Mouse (Mus musculus): ENCODE measurements around the gene Clic6. TPM values are rescaled to one million over a fixed set of nuclear protein-coding genes. Genes with fewer than 3 reads are reported as not detected.

The Clic6 gene
- polyA plus RNA-seq, 1 experiment from 2014 or later: 9.0 TPM

- H3K9me3 ChIP-seq: no peaks in the 10 kb centered on the region
- H3K4me3 ChIP-seq: no peak overlapping the region
- no peak overlapping the region for H3K9ac ChIP-seq (replicated peaks)
- H3K4me1 ChIP-seq: peaks cover 5% of the 10 kb centered on the region
- no peaks in the 10 kb centered on the region for H3K36me3 ChIP-seq
- H3K4me2 ChIP-seq (replicated peaks): no peak overlapping the region
- H3K27me3 ChIP-seq: peaks cover 8% of the 10 kb centered on the region; the same call in 1 of the 2 replicates
- no peak for ATAC-seq (replicated peaks)
- 62% methylated on average over 25 of the region's 25 CpGs for WGBS
- no peak overlapping the region for H3K27ac ChIP-seq (replicated peaks)
Measured at GRCm38 (mm10) chr16:92475093-92475860, 10.3 kb upstream of the Clic6 start.

- Histone ChIP-seq H3K9ac (replicated peaks) (no peak overlapping the region; the same call in 1 of the 2 replicates), H3K27ac (replicated peaks) (no peak overlapping the region), H3K4me2 (replicated peaks) (peak overlapping the region; percentile 39), H3K4me3 (peak overlapping the region; percentile 20), H3K9me3 (no peaks in the 10 kb centered on the region), H3K27me3 (peaks cover 8% of the 10 kb centered on the region; the same call in 1 of the 2 replicates), H3K36me3 (no peaks in the 10 kb centered on the region), H3K4me1 (peaks cover 5% of the 10 kb centered on the region)
- 10% methylated on average over 23 of the region's 23 CpGs for WGBS
- no peak for ATAC-seq (replicated peaks)
Measured at GRCm38 (mm10) chr16:92478561-92479150, 6.9 kb upstream of the Clic6 start.

GRCm38 (mm10) chr16:92487086-92487485 lies 1.6 kb downstream of the Clic6 start:
- ATAC-seq (replicated peaks): no peak
- Histone ChIP-seq H3K4me2 (replicated peaks) (no peak overlapping the region), H3K36me3 (no peaks in the 10 kb centered on the region), H3K4me3 (no peak overlapping the region), H3K27ac (replicated peaks) (no peak overlapping the region), H3K27me3 (no peaks in the 10 kb centered on the region), H3K4me1 (no peaks in the 10 kb centered on the region), H3K9ac (replicated peaks) (no peak overlapping the region), H3K9me3 (no peaks in the 10 kb centered on the region)
- 84% methylated on average over 6 of the region's 6 CpGs for WGBS

GRCm38 (mm10) chr16:92487489-92487888 lies 2.0 kb downstream of the Clic6 start:
- H3K9ac ChIP-seq (replicated peaks): no peak overlapping the region
- ATAC-seq (replicated peaks): no peak
- 65% methylated on average over 4 of the region's 4 CpGs for WGBS

GRCm38 (mm10) chr16:92488456-92488855 lies 2.9 kb downstream of the Clic6 start:
- H3K36me3 ChIP-seq: no peaks in the 10 kb centered on the region
- no peaks in the 10 kb centered on the region for H3K9me3 ChIP-seq
- H3K9ac ChIP-seq (replicated peaks): no peak overlapping the region
- no peaks in the 10 kb centered on the region for H3K4me1 ChIP-seq
- no peak overlapping the region for H3K4me3 ChIP-seq
- no peaks in the 10 kb centered on the region for H3K27me3 ChIP-seq
- 91% methylated on average over 5 of the region's 5 CpGs for WGBS
- no peak overlapping the region for H3K27ac ChIP-seq (replicated peaks)
- no peak overlapping the region for H3K4me2 ChIP-seq (replicated peaks)
- no peak for ATAC-seq (replicated peaks)

More at GRCm38 (mm10) chr16:92487489-92487888, 2.0 kb downstream of the Clic6 start:
- Histone ChIP-seq H3K4me3 (no peak overlapping the region), H3K9me3 (no peaks in the 10 kb centered on the region), H3K27me3 (no peaks in the 10 kb centered on the region), H3K36me3 (no peaks in the 10 kb centered on the region), H3K27ac (replicated peaks) (no peak overlapping the region), H3K4me1 (no peaks in the 10 kb centered on the region), H3K4me2 (replicated peaks) (no peak overlapping the region)

GRCm38 (mm10) chr16:92489356-92489755 lies 3.8 kb downstream of the Clic6 start:
- no peak overlapping the region for H3K4me3 ChIP-seq
- no peaks in the 10 kb centered on the region for H3K9me3 ChIP-seq
- H3K36me3 ChIP-seq: no peaks in the 10 kb centered on the region
- H3K4me1 ChIP-seq: no peaks in the 10 kb centered on the region
- ATAC-seq (replicated peaks): no peak
- H3K27me3 ChIP-seq: no peaks in the 10 kb centered on the region
- no peak overlapping the region for H3K9ac ChIP-seq (replicated peaks)
- 80% methylated on average over 9 of the region's 9 CpGs for WGBS
- H3K27ac ChIP-seq (replicated peaks): no peak overlapping the region
- H3K4me2 ChIP-seq (replicated peaks): no peak overlapping the region

- peak overlapping the region; percentile 80 for H3K4me2 ChIP-seq (replicated peaks)
- ATAC-seq (replicated peaks): no peak
- no peaks in the 10 kb centered on the region for H3K9me3 ChIP-seq
- H3K4me1 ChIP-seq: peaks cover 14% of the 10 kb centered on the region
- H3K4me3 ChIP-seq: peak overlapping the region; percentile 46
- peaks cover 41% of the 10 kb centered on the region for H3K27me3 ChIP-seq
- H3K27ac ChIP-seq (replicated peaks): no peak overlapping the region
- 6% methylated on average over 26 of the region's 26 CpGs for WGBS
- no peaks in the 10 kb centered on the region for H3K36me3 ChIP-seq
- peak overlapping the region; percentile 41; the same call in 1 of the 2 replicates for H3K9ac ChIP-seq (replicated peaks)
Measured at GRCm38 (mm10) chr16:92497851-92498588, 12.5 kb downstream of the Clic6 start.

- Histone ChIP-seq H3K4me3 (peak overlapping the region; percentile 46), H3K27me3 (peaks cover 41% of the 10 kb centered on the region), H3K4me1 (peaks cover 14% of the 10 kb centered on the region), H3K9me3 (no peaks in the 10 kb centered on the region), H3K36me3 (no peaks in the 10 kb centered on the region), H3K4me2 (replicated peaks) (peak overlapping the region; percentile 80), H3K27ac (replicated peaks) (no peak overlapping the region), H3K9ac (replicated peaks) (peak overlapping the region; percentile 41)
- ATAC-seq (replicated peaks): no peak
- under 1% methylated on average over 34 of the region's 34 CpGs for WGBS
Measured at GRCm38 (mm10) chr16:92498589-92498981, 13.0 kb downstream of the Clic6 start.

GRCm38 (mm10) chr16:92499324-92499723 lies 13.8 kb downstream of the Clic6 start:
- Histone ChIP-seq H3K9ac (replicated peaks) (no peak overlapping the region), H3K27me3 (peaks cover 41% of the 10 kb centered on the region), H3K4me1 (peaks cover 14% of the 10 kb centered on the region), H3K4me2 (replicated peaks) (peak overlapping the region; percentile 80), H3K9me3 (no peaks in the 10 kb centered on the region), H3K4me3 (peak overlapping the region; percentile 46), H3K27ac (replicated peaks) (no peak overlapping the region), H3K36me3 (no peaks in the 10 kb centered on the region)
- 20% methylated on average over 15 of the region's 15 CpGs for WGBS
- no peak for ATAC-seq (replicated peaks)

GRCm38 (mm10) chr16:92500534-92500933 lies 15.0 kb downstream of the Clic6 start:
- Histone ChIP-seq H3K9me3 (no peaks in the 10 kb centered on the region), H3K9ac (replicated peaks) (no peak overlapping the region), H3K4me3 (no peak overlapping the region), H3K27ac (replicated peaks) (no peak overlapping the region), H3K4me1 (peaks cover 14% of the 10 kb centered on the region), H3K4me2 (replicated peaks) (no peak overlapping the region), H3K36me3 (no peaks in the 10 kb centered on the region), H3K27me3 (peaks cover 41% of the 10 kb centered on the region)
- WGBS: 63% methylated on average over 8 of the region's 8 CpGs
- no peak for ATAC-seq (replicated peaks)

GRCm38 (mm10) chr16:92503105-92503504 lies 17.6 kb downstream of the Clic6 start:
- peaks cover 31% of the 10 kb centered on the region for H3K27me3 ChIP-seq
- H3K27ac ChIP-seq (replicated peaks): no peak overlapping the region
- H3K4me3 ChIP-seq: no peak overlapping the region
- no peaks in the 10 kb centered on the region for H3K9me3 ChIP-seq
- H3K36me3 ChIP-seq: no peaks in the 10 kb centered on the region
- no peak overlapping the region for H3K4me2 ChIP-seq (replicated peaks)
- peaks cover 11% of the 10 kb centered on the region for H3K4me1 ChIP-seq
- H3K9ac ChIP-seq (replicated peaks): no peak overlapping the region
- WGBS: 82% methylated on average over 5 of the region's 5 CpGs
- no peak for ATAC-seq (replicated peaks)

- no peaks in the 10 kb centered on the region for H3K36me3 ChIP-seq
- 89% methylated on average over 4 of the region's 4 CpGs for WGBS
- H3K9me3 ChIP-seq: no peaks in the 10 kb centered on the region
- no peak overlapping the region for H3K27ac ChIP-seq (replicated peaks)
- no peaks in the 10 kb centered on the region for H3K27me3 ChIP-seq
- ATAC-seq (replicated peaks): no peak
- no peak overlapping the region for H3K4me2 ChIP-seq (replicated peaks)
- no peak overlapping the region for H3K4me3 ChIP-seq
- no peak overlapping the region for H3K9ac ChIP-seq (replicated peaks)
- H3K4me1 ChIP-seq: peaks cover 17% of the 10 kb centered on the region
Measured at GRCm38 (mm10) chr16:92507573-92507972, 22.0 kb downstream of the Clic6 start.

All from forebrain, embryonic 15.5 days (tissue).